Mouse (Mus musculus): ENCODE data around the gene Gpm6a. TPM values are rescaled to one million over a fixed set of nuclear protein-coding genes. Genes with fewer than 3 reads are reported as not detected.

Gpm6a gene
- polyA plus RNA-seq, 1 experiment from 2014 or later: 552 TPM

DNA sequence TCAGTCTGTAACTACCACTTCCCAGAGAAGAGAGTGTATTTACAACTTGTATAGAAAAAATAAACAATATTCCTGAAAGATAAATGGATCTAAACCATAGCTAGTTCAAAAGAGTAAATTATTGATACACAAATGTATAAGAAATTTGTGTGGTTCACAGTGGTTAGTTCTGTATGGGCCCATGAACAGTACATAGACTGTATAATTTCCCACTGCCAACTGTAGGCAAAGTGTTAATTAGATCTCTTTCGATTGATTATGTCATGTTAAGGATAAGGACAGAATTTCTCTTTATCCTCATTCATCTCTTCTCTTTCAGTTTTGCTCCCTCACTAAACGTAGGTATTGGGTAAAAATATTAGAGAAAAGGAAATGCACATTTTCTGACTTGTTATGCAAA lies 148.4 kb downstream of the Gpm6a start:
- no peak for DNase-seq (ENCODE audit: low spot score)
- Histone ChIP-seq H3K4me2 (replicated peaks) (no peak overlapping the region), H3K27ac (no peak overlapping the region), H3K27me3 (ENCODE audit: control insufficient read depth, insufficient read depth, low read length) (no peaks in the 10 kb centered on the region), H3K9ac (no peak overlapping the region), H3K4me3 (replicated peaks; ENCODE audit: low read length) (no peak overlapping the region), H3K4me1 (replicated peaks; ENCODE audit: control insufficient read depth, insufficient read depth, low read length) (no peaks in the 10 kb centered on the region), H3K36me3 (replicated peaks; ENCODE audit: control insufficient read depth, insufficient read depth) (no peaks in the 10 kb centered on the region), H3K9me3 (ENCODE audit: control insufficient read depth, low read length) (no peaks in the 10 kb centered on the region)
- no peak for ATAC-seq (ENCODE audit: low FRiP score)
- 81% methylated on average over 2 of the region's 2 CpGs for WGBS

GRCm38 (mm10) chr8:55103891-55104481 lies 149.3 kb downstream of the Gpm6a start:
- Histone ChIP-seq H3K9ac (no peak overlapping the region), H3K9me3 (ENCODE audit: control insufficient read depth, low read length) (no peaks in the 10 kb centered on the region), H3K4me3 (replicated peaks; ENCODE audit: low read length) (no peak overlapping the region), H3K27ac (no peak overlapping the region), H3K4me1 (replicated peaks; ENCODE audit: control insufficient read depth, insufficient read depth, low read length) (no peaks in the 10 kb centered on the region), H3K4me2 (replicated peaks) (no peak overlapping the region), H3K36me3 (replicated peaks; ENCODE audit: control insufficient read depth, insufficient read depth) (no peaks in the 10 kb centered on the region), H3K27me3 (ENCODE audit: control insufficient read depth, insufficient read depth, low read length) (no peaks in the 10 kb centered on the region)
- 38% methylated on average over 3 of the region's 3 CpGs for WGBS
- ATAC-seq (ENCODE audit: low FRiP score) (peak; percentile 69; the same call in 1 of the 2 replicates), DNase-seq (ENCODE audit: low spot score) (peak; percentile 79)

Other genes with a start within 250 kb of the Gpm6a start
- gene Wdr17, start 67.7 kb upstream of the Gpm6a start, polyA plus RNA-seq (2014; fragmentation: Nextera tagmentation; extraction: Ambion mirVana): 13.4 and 16.8 TPM in 2 replicates

Data from hindbrain, embryonic 14.5 days (tissue).